Mouse (Mus musculus) bone marrow macrophage, adult 2 months (primary cell): Measurements from ENCODE around the gene Hs1bp3. TPM values are rescaled to one million over a fixed set of nuclear protein-coding genes. Genes with fewer than 3 reads are reported as not detected.

Source experiments
- H3K27ac ChIP-seq: 2 replicates; pipeline ENCODE4 v1.5.1; 2012; ENCODE audit warnings: low read depth, low read length; ENCODE audit not compliant: insufficient read depth
- H3K4me1 ChIP-seq: 2 replicates; pipeline ENCODE4 v1.6.1; 2012; ENCODE audit warnings: low read length; ENCODE audit not compliant: control insufficient read depth, insufficient read depth
- H3K4me3 ChIP-seq: 2 replicates; pipeline ENCODE4 v1.5.1; 2012; ENCODE audit warnings: mild to moderate bottlenecking, low read length, moderate library complexity; ENCODE audit not compliant: insufficient read depth
- CTCF ChIP-seq: IDR thresholded peaks from 2 replicates; pipeline ENCODE4 v1.5.1; 2012; ENCODE audit warnings: low read depth, mild to moderate bottlenecking, low read length, moderate library complexity
- POLR2A ChIP-seq: IDR thresholded peaks from 2 replicates; pipeline ENCODE4 v1.6.1; 2012; ENCODE audit warnings: mild to moderate bottlenecking, low read depth, low read length, borderline replicate concordance
- polyA plus RNA-seq: library from polyadenylated mRNA; stranded (reverse); fragments of >200 nt; gene quantifications from 2 replicates; pipeline ENCODE4 v1.2.4, GENCODE M21; 2012; ENCODE audit not compliant: missing spikeins, insufficient read depth, insufficient read length

The Hs1bp3 gene
- polyA plus RNA-seq, 1 experiment = 33.4 TPM

DNA sequence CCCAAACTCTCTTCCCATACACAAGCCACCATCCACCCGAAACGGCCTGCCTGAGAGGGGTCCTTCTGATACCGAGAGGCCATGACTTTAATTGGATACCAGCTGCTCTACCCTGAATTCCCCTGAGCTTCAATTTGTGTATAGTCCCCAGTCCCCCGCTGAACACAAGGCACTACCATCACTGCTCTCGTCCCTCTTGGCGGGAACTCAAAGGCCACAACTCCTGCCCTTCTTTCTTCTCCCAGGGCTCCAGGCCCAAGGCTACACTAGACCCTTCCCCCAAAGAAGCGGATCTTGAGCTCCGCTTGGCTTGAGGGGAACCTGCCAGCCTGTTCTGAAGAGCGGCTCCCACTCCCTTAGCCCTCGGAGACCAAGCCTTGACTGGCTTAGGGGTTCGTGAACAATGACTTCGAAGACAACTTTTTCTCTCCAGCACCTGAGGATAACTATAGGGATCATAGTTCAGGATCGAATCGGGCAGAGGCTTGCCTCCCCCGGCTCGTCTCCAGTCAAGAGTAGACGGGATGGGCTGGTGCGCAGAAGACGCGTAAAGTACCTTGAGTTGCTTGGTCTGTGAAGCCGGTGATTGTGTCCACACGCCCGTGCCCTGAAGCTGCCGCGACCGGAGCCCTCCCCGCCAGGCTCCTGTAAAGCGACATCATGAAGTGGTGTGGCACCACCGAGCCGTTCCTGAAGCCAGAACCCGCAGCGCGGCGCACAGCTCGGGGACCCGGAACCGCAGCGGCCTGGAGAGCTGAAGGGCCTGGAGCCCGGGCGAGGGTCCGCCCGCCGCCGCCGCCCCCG, 12.0 kb upstream of the Hs1bp3 start:
- TF ChIP-seq CTCF (no peak), POLR2A (no peak)
- Histone ChIP-seq H3K4me3 (peak overlapping the region; percentile 21; the same call in 1 of the 2 replicates), H3K27ac (no peak overlapping the region), H3K4me1 (no peaks in the 10 kb centered on the region)

GRCm38 (mm10) chr12:8301841-8302431, 11.3 kb upstream of the Hs1bp3 start, which contains the start of gene Gdf7:
Gene Gdf7 (minus strand): TSS chr12:8301954.
- peak within 1 kb of the TSS; percentile 21 for H3K4me3 ChIP-seq
- no peak for TF ChIP-seq POLR2A
- peak; percentile 31; the same call in 1 of the 2 replicates for TF ChIP-seq CTCF
- H3K4me1 ChIP-seq = no peaks in the 10 kb centered on the region
- no peak within 1 kb of the TSS for H3K27ac ChIP-seq

DNA sequence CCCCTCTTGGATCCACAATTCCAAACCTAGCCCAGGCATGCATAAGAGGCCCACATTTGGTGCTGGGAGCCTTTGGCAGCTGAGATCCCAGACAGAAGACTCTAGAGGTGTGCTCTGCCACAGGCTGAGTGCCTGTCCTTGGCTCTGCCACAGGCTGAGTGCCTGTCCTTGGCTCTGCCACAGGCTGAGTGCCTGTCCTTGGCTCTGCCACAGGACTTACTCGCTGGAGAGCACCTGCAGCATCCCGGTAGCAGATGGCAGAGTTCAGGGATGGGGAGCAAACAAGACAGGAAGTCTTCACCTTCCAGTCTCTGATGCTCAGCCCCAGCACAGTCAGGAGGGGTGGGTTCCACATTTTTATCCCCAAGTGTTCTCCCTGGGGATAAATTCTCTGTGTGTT, 8.0 kb upstream of the Hs1bp3 start:
- Histone ChIP-seq H3K4me1 (no peaks in the 10 kb centered on the region), H3K4me3 (no peak overlapping the region), H3K27ac (no peak overlapping the region)
- TF ChIP-seq CTCF (no peak), POLR2A (no peak)

DNA sequence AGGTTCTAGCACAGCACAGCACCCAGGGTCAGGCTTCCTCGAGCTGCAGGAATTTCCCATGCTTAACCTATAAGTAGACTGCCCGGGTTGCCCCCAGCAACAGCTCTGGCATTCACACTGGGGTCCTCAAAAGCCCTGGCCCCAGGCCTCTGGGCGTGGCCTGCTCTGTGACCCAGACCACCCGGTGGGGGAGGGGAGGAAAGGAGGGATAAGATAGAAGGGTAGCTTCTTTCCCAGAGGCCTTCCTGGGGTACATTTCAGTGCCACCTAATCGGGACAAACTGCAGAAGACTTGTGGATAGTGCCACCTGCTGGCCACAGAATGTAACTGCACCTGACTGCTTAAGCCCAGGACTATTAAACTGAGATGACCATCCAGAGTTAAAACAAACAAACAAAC, 6.8 kb upstream of the Hs1bp3 start:
- H3K4me3 ChIP-seq = no peak overlapping the region
- H3K27ac ChIP-seq = no peak overlapping the region
- TF ChIP-seq POLR2A (no peak), CTCF (peak; percentile 94)
- no peaks in the 10 kb centered on the region for H3K4me1 ChIP-seq

DNA sequence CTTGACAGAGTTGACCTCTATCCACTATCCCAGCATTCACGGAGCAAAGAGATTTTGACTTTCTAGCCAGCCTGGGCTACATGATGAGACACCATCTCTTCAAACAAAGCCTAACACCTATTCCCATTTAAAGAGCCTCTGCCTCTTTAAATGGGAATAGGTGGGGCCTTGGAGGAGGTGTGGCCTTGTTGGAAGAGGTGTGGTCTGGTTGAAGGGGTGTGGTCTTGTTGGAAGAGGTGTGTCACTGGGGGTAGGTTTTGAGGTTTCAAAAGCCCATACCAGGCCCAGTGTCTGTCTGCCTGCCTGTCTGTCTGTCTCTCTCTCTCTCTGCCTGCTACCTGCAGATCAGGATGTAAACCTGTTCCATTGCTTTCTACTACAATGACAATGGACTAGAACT, 6.3 kb upstream of the Hs1bp3 start:
- no peak overlapping the region for H3K4me3 ChIP-seq
- TF ChIP-seq POLR2A (no peak), CTCF (no peak)
- no peak overlapping the region for H3K27ac ChIP-seq
- H3K4me1 ChIP-seq = no peaks in the 10 kb centered on the region

DNA sequence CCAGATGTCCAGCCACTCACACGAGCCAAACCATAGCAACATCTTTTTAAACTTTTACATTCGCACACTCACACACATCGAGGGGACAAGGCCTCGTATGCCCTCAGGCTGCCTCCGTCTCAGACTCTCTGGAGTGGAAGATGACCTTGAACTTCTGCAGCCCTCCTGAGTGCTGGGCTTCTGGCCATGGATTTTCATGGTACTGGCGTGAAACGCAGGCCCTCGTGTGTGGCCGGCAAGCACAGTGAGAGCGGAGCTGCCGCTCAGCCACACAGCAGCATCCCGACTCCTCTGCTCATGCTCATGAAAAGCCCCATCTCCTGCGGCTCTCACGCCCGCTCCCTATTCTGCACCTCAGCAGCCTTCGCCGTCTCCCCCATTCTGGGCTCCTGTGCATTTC, 2.2 kb upstream of the Hs1bp3 start:
- Histone ChIP-seq H3K4me3 (no peak overlapping the region), H3K4me1 (peaks cover 8% of the 10 kb centered on the region; the same call in 1 of the 2 replicates), H3K27ac (no peak overlapping the region)
- no peak for TF ChIP-seq POLR2A
- TF ChIP-seq CTCF = no peak

GRCm38 (mm10) chr12:8312266-8312665, 966 bp upstream of the Hs1bp3 start:
- TF ChIP-seq POLR2A (no peak), CTCF (no peak)
- Histone ChIP-seq H3K4me3 (no peak overlapping the region), H3K27ac (no peak overlapping the region), H3K4me1 (peaks cover 8% of the 10 kb centered on the region; the same call in 1 of the 2 replicates)

DNA sequence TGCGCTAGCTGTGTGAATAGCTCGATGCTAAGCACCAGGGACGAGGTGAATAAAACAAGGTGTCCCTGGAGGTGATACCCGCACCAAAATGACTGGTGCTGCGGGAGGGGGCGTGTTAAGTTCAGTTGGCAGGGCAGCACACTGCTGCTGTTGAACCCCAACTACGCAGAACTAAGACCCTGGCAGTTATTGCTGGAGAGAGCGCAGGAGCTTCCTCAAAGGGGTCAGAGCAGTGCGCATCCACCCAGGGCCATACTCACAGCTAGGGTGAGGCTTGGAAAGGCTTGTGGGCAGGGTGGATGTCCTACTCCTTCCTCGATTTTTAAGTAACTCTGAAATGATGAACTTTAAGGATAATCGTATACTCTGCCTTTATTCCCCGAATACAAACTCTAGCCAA, 541 bp downstream of the Hs1bp3 start:
- H3K4me3 ChIP-seq = peak overlapping the region; percentile 84
- TF ChIP-seq CTCF (no peak), POLR2A (no peak)
- H3K4me1 ChIP-seq = peaks cover 8% of the 10 kb centered on the region; the same call in 1 of the 2 replicates
- H3K27ac ChIP-seq = peak overlapping the region; percentile 31; the same call in 1 of the 2 replicates

- TF ChIP-seq POLR2A (no peak), CTCF (no peak)
- H3K4me3 ChIP-seq = no peak overlapping the region
- H3K4me1 ChIP-seq = peaks cover 8% of the 10 kb centered on the region; the same call in 1 of the 2 replicates
- no peak overlapping the region for H3K27ac ChIP-seq
Observed at GRCm38 (mm10) chr12:8316541-8316940, 3.3 kb downstream of the Hs1bp3 start.

GRCm38 (mm10) chr12:8320084-8320713, 7.0 kb downstream of the Hs1bp3 start:
- Histone ChIP-seq H3K27ac (no peak overlapping the region), H3K4me1 (no peaks in the 10 kb centered on the region), H3K4me3 (no peak overlapping the region)
- no peak for TF ChIP-seq POLR2A
- TF ChIP-seq CTCF = peak; percentile 72
